Mouse (Mus musculus): ENCODE measurements around the gene Anapc13. TPM values are rescaled to one million over a fixed set of nuclear protein-coding genes. Genes with fewer than 3 reads are reported as not detected.

Gene Anapc13
- total RNA-seq, 2 experiments from 2014 or later, result 232 to 241 TPM

- no peak for DNase-seq (ENCODE audit: low spot score)
Measured at GRCm38 (mm10) chr9:102675922-102676321, 49.8 kb downstream of the Anapc13 start.

- DNase-seq (ENCODE audit: low spot score), result no peak
Measured at GRCm38 (mm10) chr9:102681470-102681869, 55.4 kb downstream of the Anapc13 start.

Other genes starting within 250 kb of the Anapc13 start
- gene Ky, start 120.5 kb upstream of the Anapc13 start, total RNA-seq (2021), result 10 to 100 TPM; 71.6 to 73.7 TPM
- gene Cep63, start 238 bp downstream of the Anapc13 start, total RNA-seq (2021), result 10 to 100 TPM; 21.7 to 23.8 TPM
- 10 to 100 TPM; 16.8 to 18.2 TPM for gene Amotl2, start 90.4 kb downstream of the Anapc13 start, total RNA-seq (2021)
- 10 to 100 TPM; 47.9 to 49.8 TPM for gene Ryk, start 208.6 kb downstream of the Anapc13 start, total RNA-seq (2021)